Mouse (Mus musculus) retina, embryonic 14.5 days (tissue): ENCODE results near the gene Exo1.

ENCODE experiments used
- DNase-seq: peaks from one replicate; pipeline ENCODE4 v3.0.0-alpha.2; 2015; ENCODE audit warnings: low spot score

Exo1 gene

GRCm38 (mm10) chr1:175950851-175951250 is 70.5 kb downstream of the Exo1 start:
- no peak for DNase-seq

DNA sequence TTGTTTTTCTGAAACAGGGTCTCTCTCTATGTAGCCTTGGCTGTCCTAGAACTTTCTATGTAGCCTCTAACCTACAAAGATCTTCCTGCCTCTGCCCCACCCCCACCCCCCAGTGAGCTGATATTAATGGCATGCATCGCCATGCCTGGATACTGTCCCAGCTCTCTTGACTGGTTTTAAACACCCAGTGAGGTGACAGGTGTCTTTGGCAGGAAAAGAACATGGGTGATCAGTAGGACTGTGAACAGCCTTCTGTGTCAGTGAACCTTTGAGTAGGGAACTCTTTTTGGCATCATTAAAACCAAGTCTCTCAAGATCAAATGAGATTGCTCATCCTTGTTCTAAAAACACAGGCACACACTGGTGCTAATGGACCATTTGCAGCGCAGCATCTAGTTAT is 81.4 kb downstream of the Exo1 start:
- DNase-seq, result no peak
